Mouse (Mus musculus): ENCODE data around the gene Foxo6. TPM values are rescaled to one million over a fixed set of nuclear protein-coding genes. Genes with fewer than 3 reads are reported as not detected.

Gene Foxo6
- total RNA-seq, 2 experiments from 2014 or later: not detected

- ATAC-seq (replicated peaks; ENCODE audit: low FRiP score, low TSS enrichment, poor library complexity, severe bottlenecking): no peak
Measured at GRCm38 (mm10) chr4:120285730-120286129, 1.4 kb downstream of the Foxo6 start.

DNA sequence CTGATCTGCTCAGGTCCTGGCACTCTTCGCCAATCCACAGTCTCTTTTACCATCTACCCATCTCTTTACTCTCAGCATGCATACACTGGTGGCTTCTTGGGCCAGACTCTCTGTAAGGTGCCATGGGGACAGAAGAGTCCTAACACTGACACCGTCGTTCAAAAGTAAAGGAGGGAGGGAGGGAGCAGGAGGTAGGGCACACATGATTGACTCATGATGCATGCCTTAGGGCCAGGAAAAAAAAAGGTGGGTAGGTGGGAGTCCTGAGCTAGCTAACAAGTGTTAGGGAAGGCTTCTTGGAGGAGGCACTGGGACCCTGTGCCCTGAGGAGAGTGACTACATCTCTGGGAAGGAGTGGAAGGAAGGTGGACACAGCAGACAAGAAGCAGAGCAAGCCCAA lies 1.9 kb downstream of the Foxo6 start:
- ATAC-seq (replicated peaks; ENCODE audit: low FRiP score, low TSS enrichment, poor library complexity, severe bottlenecking): no peak

GRCm38 (mm10) chr4:120284187-120284586 lies 3.0 kb downstream of the Foxo6 start:
- no peak for ATAC-seq (replicated peaks; ENCODE audit: low FRiP score, low TSS enrichment, poor library complexity, severe bottlenecking)

GRCm38 (mm10) chr4:120283141-120283540 lies 4.0 kb downstream of the Foxo6 start:
- ATAC-seq (replicated peaks; ENCODE audit: low FRiP score, low TSS enrichment, poor library complexity, severe bottlenecking): 0 out of 2 replicates have a peak, but pooled peaks have one; percentile 21

- ATAC-seq (replicated peaks; ENCODE audit: low FRiP score, low TSS enrichment, poor library complexity, severe bottlenecking): no peak
Measured at GRCm38 (mm10) chr4:120282568-120283091, 4.5 kb downstream of the Foxo6 start.

- no peak for ATAC-seq (replicated peaks; ENCODE audit: low FRiP score, low TSS enrichment, poor library complexity, severe bottlenecking)
Measured at GRCm38 (mm10) chr4:120281011-120281410, 6.1 kb downstream of the Foxo6 start.

DNA sequence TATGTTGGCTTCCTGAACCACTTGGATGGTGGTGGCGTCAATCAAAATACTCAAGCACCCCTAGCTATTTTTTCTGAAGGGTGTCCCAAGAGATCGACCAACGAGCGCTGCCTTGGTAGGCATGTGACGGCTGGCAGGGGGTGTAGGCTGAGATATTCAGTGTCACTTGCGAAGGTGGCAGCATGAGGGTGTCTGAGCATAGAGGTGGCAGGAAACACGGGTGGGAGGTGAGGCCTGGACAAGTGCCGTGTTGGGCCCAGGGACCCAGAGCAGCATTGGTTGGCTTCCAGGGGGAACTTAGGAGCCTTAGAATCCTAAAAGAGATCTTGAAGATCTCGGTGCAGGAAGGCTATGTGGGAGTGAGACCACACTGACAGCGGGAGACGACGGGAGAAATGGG lies 6.7 kb downstream of the Foxo6 start:
- no peak for ATAC-seq (replicated peaks; ENCODE audit: low FRiP score, low TSS enrichment, poor library complexity, severe bottlenecking)

GRCm38 (mm10) chr4:120277255-120277928 lies 9.8 kb downstream of the Foxo6 start:
- ATAC-seq (replicated peaks; ENCODE audit: low FRiP score, low TSS enrichment, poor library complexity, severe bottlenecking): no peak

GRCm38 (mm10) chr4:120275487-120275886 lies 11.7 kb downstream of the Foxo6 start:
- no peak for ATAC-seq (replicated peaks; ENCODE audit: low FRiP score, low TSS enrichment, poor library complexity, severe bottlenecking)

DNA sequence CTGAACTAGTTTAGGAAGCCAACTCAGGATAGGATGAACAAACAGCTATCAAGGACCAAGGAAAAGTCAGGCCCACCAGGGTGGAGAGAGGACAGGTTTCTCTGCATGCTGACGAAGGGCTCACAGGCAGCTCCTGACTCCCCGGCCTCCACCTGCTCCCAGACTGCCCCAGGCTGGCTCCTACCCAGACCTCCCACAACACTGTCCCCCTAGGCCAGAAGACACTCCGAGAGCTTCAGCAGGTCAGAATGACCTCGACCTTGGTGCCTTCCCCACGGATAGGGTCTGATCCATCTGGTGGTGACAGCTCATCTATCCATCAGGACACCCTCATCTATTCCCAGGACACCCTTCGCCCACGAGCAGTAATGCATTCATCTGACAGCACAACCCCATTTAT lies 13.6 kb downstream of the Foxo6 start:
- no peak for ATAC-seq (replicated peaks; ENCODE audit: low FRiP score, low TSS enrichment, poor library complexity, severe bottlenecking)

DNA sequence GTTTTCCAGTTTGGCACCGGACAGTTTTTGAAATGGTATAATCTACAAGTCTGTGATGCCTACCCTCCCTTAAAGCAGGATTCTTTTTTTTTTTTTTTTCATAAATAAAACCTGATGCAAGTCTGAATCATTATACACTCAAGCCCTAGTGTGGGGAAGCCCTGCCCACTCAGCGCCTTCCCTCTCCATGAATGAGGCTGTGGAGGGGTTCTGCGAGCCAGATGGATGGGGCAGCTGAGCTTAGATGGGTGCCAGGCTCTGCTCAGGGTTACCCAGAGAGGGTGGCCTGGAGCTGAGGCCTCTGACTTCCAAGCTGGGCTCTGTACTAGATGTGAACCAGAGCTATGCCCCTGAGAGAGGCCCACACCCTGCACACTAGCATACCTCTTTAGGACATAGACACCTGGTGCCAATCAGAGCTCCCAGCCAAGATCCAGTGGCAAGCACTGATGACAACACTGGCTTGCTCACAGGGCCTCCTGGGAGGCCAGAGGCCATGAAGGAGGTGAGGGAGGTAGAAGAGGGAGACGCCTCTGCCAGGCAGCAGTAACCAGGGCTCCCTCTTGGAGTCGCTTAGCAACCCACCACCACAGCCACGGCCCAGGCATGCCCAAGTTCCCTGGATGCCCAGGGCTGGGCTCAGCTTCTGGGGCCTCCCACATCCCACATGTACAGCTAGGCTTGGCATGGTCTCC lies 15.1 kb downstream of the Foxo6 start:
- no peak for ATAC-seq (replicated peaks; ENCODE audit: low FRiP score, low TSS enrichment, poor library complexity, severe bottlenecking)

DNA sequence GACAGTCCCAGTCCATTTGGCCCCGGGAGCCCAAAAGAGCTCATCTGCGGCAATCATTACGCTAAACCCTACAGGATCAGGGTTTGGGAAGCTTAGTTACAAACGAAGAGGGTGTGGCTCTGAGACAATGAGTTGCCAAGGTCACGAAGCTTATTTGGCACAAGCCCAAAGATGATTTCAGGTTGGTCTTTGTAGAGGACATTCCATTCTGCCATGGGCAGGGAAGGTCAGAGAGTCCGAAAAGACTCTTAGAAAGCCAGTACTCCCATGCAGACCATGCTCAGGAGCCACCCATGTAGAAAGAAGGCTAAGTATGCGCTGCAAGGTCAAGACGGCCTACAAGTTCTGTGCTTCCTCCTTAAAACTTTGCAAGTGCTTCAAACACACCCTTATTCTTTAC lies 15.9 kb downstream of the Foxo6 start:
- no peak for ATAC-seq (replicated peaks; ENCODE audit: low FRiP score, low TSS enrichment, poor library complexity, severe bottlenecking)

GRCm38 (mm10) chr4:120270937-120271199 lies 16.3 kb downstream of the Foxo6 start:
- ATAC-seq (replicated peaks; ENCODE audit: low FRiP score, low TSS enrichment, poor library complexity, severe bottlenecking): no peak

- ATAC-seq (replicated peaks; ENCODE audit: low FRiP score, low TSS enrichment, poor library complexity, severe bottlenecking): no peak
Measured at GRCm38 (mm10) chr4:120270148-120270936, 16.8 kb downstream of the Foxo6 start.

DNA sequence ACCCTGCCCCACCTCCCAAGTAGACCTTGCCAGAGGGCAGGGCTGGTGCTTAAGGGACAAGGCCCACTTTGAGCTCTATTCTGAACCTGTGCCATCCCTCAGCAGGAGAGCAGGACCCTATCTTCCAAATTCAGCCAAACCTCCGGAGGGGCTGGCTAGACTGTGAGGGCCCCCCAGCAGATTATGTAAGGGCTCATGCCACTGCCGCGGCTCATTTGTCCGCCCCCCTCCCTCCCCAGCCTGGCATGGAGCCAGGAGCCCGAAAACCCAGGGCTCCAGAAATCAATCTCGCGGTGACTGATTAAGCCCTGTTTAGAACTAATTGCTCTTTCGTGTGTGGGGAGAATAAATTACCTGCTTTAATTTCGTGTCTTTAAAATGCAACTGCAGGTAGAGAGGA lies 17.7 kb downstream of the Foxo6 start:
- ATAC-seq (replicated peaks; ENCODE audit: low FRiP score, low TSS enrichment, poor library complexity, severe bottlenecking): no peak

GRCm38 (mm10) chr4:120268214-120269061 lies 18.7 kb downstream of the Foxo6 start:
- ATAC-seq (replicated peaks; ENCODE audit: low FRiP score, low TSS enrichment, poor library complexity, severe bottlenecking): no peak

DNA sequence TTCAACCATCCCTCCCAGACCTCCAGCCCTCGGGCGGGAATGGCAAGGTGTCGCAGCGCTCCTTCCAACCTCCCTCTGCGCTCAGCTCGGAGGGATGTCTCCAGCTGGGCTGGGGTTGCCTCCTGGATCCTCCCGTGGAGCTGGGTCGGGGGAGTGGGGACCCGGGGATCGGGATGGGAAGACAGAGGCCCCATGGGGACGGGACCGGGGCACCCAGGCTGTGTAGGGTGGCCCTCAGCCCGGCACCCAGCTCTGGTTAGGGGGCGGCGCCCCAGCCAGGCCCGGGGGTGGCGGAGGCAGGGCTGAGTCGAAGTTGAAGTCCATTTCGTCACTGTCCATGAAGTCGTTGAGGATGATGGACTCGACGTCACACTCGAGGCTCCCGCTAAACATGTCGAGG lies 19.5 kb downstream of the Foxo6 start:
- no peak for ATAC-seq (replicated peaks; ENCODE audit: low FRiP score, low TSS enrichment, poor library complexity, severe bottlenecking)

GRCm38 (mm10) chr4:120267136-120267535 lies 20.0 kb downstream of the Foxo6 start:
- ATAC-seq (replicated peaks; ENCODE audit: low FRiP score, low TSS enrichment, poor library complexity, severe bottlenecking): no peak

- no peak for ATAC-seq (replicated peaks; ENCODE audit: low FRiP score, low TSS enrichment, poor library complexity, severe bottlenecking)
Measured at GRCm38 (mm10) chr4:120264105-120264504, 23.0 kb downstream of the Foxo6 start.

DNA sequence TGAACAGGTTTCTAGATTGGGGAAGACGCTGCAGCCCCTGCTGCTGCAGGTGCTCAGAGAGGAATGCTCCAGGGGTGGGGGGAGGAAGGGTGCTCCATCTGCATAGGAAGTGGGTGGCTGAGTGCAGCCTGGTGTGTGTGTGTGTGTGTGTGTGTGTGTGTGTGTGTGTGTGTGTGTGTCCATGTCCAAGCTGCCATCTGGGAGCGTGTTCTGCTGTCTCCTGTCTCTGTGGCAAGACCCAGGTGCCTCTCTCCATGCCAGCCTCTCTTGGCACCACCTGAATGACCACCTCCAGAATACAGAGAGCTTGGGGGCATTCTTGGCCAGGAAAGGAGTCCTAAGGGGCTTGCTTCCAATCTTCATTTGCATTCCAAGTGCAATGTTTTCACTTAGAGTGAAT lies 24.4 kb downstream of the Foxo6 start:
- no peak for ATAC-seq (replicated peaks; ENCODE audit: low FRiP score, low TSS enrichment, poor library complexity, severe bottlenecking)
